29 mouse cellular contexts compared by ENCODE assay signal in genomic region chr2:30299966-30300365, GRCm38 (mm10). TPM values are rescaled to one million over a fixed set of nuclear protein-coding genes. Genes with fewer than 3 reads are reported as not detected.
DNase-seq lines count a peak whose midpoint lies in the region; ATAC-seq and TF ChIP-seq lines count a peak whose summit lies in the region.
"Had no signal": no experiment of that assay in that cellular context is flagged by ENCODE, and none has a peak within 500 bp of the region (broad histone marks: within the 10 kb centered on the region; RNA-seq: fewer than 3 reads in every experiment).

No protein-coding gene starts in this region.

- WGBS in kidney, adult 2 months, result 74% methylated on average over 5 of the region's 5 CpGs

- peak; percentile 47 to 49 for DNase-seq in adrenal gland, postnatal 36 days
- DNase-seq in adrenal gland, adult 2 months, result no peak
- DNase-seq in kidney, adult 2 months, result peak; percentile 32
- no peak for DNase-seq in kidney, adult 18-20 months
- DNase-seq in ovary, adult 18-20 months (ENCODE audit: low spot score), result no peak
- DNase-seq: cerebellum, adult 11 months; cerebellum, adult 2 months; cerebellum, adult 9-11 months; forebrain, postnatal 0 days; gastrocnemius, adult 2 months; gastrocnemius, postnatal 14 days; heart, adult 11 months had no signal

- H3K36me3 ChIP-seq in kidney, adult 2 months (ENCODE audit: control insufficient read depth, insufficient read depth, low read length), result peaks cover 1% of the 10 kb centered on the region; the same call in 1 of the 2 replicates

- no peak for TF ChIP-seq POLR2A in kidney, adult 2 months (IDR thresholded peaks at IDR 0.05; ENCODE audit: low read depth, low read length)

- ATAC-seq in erythroblast, adult 5-6 weeks (replicated peaks; ENCODE audit: low FRiP score, poor library complexity, severe bottlenecking), result 0 out of 2 replicates have a peak, but pooled peaks have one; percentile 44
- ATAC-seq: CD4-positive, CD25-positive, alpha-beta regulatory T cell, adult 4 months; forebrain, embryonic 14.5 days; forebrain, postnatal 0 days had no signal

- no peaks in the 10 kb centered on the region for H3K4me1 ChIP-seq in kidney, adult 2 months (ENCODE audit: control insufficient read depth, insufficient read depth, low read length)
- H3K4me1 ChIP-seq: hindbrain, embryonic 12.5 days; hindbrain, embryonic 15.5 days had no signal

- no peak for TF ChIP-seq CTCF in kidney, adult 2 months (conservative IDR thresholded peaks at IDR 0.05; ENCODE audit: insufficient read depth, insufficient read length, low read depth, low read length)

- no peak overlapping the region for H3K4me3 ChIP-seq in kidney, adult 2 months (ENCODE audit: insufficient read depth, low read depth, low read length)
- H3K4me3 ChIP-seq: gastrocnemius, adult 2 months; hindbrain, embryonic 12.5 days; hindbrain, embryonic 15.5 days had no signal

- H3K27me3 ChIP-seq in kidney, adult 2 months (replicated peaks; ENCODE audit: control insufficient read depth, insufficient read depth, low read length), result no peaks in the 10 kb centered on the region
- H3K27me3 ChIP-seq: hindbrain, embryonic 12.5 days; hindbrain, embryonic 15.5 days had no signal

- H3K27ac ChIP-seq in kidney, adult 2 months (ENCODE audit: insufficient read depth, low read depth, low read length), result no peak overlapping the region
- H3K27ac ChIP-seq: gastrocnemius, adult 2 months; hindbrain, embryonic 12.5 days; hindbrain, embryonic 15.5 days had no signal

RNA-seq across cellular contexts. Expression of gene Nup188, which starts 13.8 kb away (rescaled TPM):
- 10 to 100 TPM; 33.9 to 35.9 TPM for total RNA-seq in adrenal gland, postnatal 36 days (2021)
- 10 to 100 TPM; 24.9 to 31.1 TPM for total RNA-seq in adrenal gland, adult 2 months (2021)
- 54.4 and 66.6 TPM in 2 replicates for polyA plus RNA-seq in adrenal gland, adult 2 months (2012; rRNA removed)
- 17.5 and 18.7 TPM in 2 replicates for polyA plus RNA-seq in kidney, adult 2 months (2012; rRNA removed)
- 14.8 and 22.5 TPM in 2 replicates for total RNA-seq in erythroblast, adult 5-6 weeks (2015; ENCODE audit: low replicate concordance)
- total RNA-seq in erythroblast, adult 5-6 weeks (2017; ENCODE audit: low replicate concordance), result 5.1 and 7.0 TPM in 2 replicates

RNA-seq across cellular contexts. Expression of gene Dolk, which starts 13.8 kb away (rescaled TPM):
- total RNA-seq in adrenal gland, postnatal 36 days (2021), result 10 to 100 TPM; 42.8 to 51.3 TPM
- total RNA-seq in adrenal gland, adult 2 months (2021), result 10 to 100 TPM; 39.5 to 61.5 TPM
- polyA plus RNA-seq in adrenal gland, adult 2 months (2012; rRNA removed), result 39.0 and 42.2 TPM in 2 replicates
- 29.6 and 32.4 TPM in 2 replicates for polyA plus RNA-seq in kidney, adult 2 months (2012; rRNA removed)
- 1.2 and 1.7 TPM in 2 replicates for total RNA-seq in erythroblast, adult 5-6 weeks (2015; ENCODE audit: low replicate concordance)
- 2.8 and 3.0 TPM in 2 replicates for total RNA-seq in erythroblast, adult 5-6 weeks (2017; ENCODE audit: low replicate concordance)

RNA-seq across cellular contexts. Expression of gene Gm28038, which starts 19.1 kb away (rescaled TPM):
- total RNA-seq in adrenal gland, postnatal 36 days (2021), result not detected
- total RNA-seq in adrenal gland, adult 2 months (2021), result not detected
- not detected in 2 replicates for polyA plus RNA-seq in adrenal gland, adult 2 months (2012; rRNA removed)
- not detected in 2 replicates for polyA plus RNA-seq in kidney, adult 2 months (2012; rRNA removed)
- not detected in 2 replicates for total RNA-seq in erythroblast, adult 5-6 weeks (2015; ENCODE audit: low replicate concordance)
- total RNA-seq in erythroblast, adult 5-6 weeks (2017; ENCODE audit: low replicate concordance), result not detected in 2 replicates
- total RNA-seq: adrenal gland, postnatal 4 days; common myeloid progenitor, adult 5-6 weeks; gastrocnemius, postnatal 4 days; hematopoietic stem cell, adult 5-6 weeks; MEL had no signal
- polyA plus RNA-seq: cerebellum, adult 2 months; embryonic facial prominence, embryonic 14.5 days; forebrain, embryonic 11.5 days; forebrain, embryonic 14.5 days; forebrain, postnatal 0 days; frontal cortex, adult 2 months; heart, embryonic 11.5 days; heart, embryonic 14.5 days; heart, postnatal 0 days; hindbrain, embryonic 12.5 days; hindbrain, embryonic 15.5 days; intestine, embryonic 14.5 days had no signal

RNA-seq across cellular contexts. Expression of gene Phyhd1, which starts 34.0 kb away (rescaled TPM):
- total RNA-seq in adrenal gland, postnatal 36 days (2021), result 10 to 100 TPM; 15.3 to 19.5 TPM
- 10 to 100 TPM; 17.5 to 18.0 TPM for total RNA-seq in adrenal gland, adult 2 months (2021)
- polyA plus RNA-seq in adrenal gland, adult 2 months (2012; rRNA removed), result 8.5 and 18.3 TPM in 2 replicates
- 117 and 130 TPM in 2 replicates for polyA plus RNA-seq in kidney, adult 2 months (2012; rRNA removed)
- 2.7 TPM in 1 of 2 replicates, not detected in the other for total RNA-seq in erythroblast, adult 5-6 weeks (2015; ENCODE audit: low replicate concordance)
- total RNA-seq in erythroblast, adult 5-6 weeks (2017; ENCODE audit: low replicate concordance), result 1.3 and 5.6 TPM in 2 replicates

RNA-seq across cellular contexts. Expression of gene Sh3glb2, which starts 59.2 kb away (rescaled TPM):
- total RNA-seq in adrenal gland, postnatal 36 days (2021), result 10 to 100 TPM; 68.2 to 69.5 TPM
- total RNA-seq in adrenal gland, adult 2 months (2021), result 10 to 100 TPM; 74.8 to 80.1 TPM
- 270 and 325 TPM in 2 replicates for polyA plus RNA-seq in adrenal gland, adult 2 months (2012; rRNA removed)
- 84.6 and 132 TPM in 2 replicates for polyA plus RNA-seq in kidney, adult 2 months (2012; rRNA removed)
- total RNA-seq in erythroblast, adult 5-6 weeks (2015; ENCODE audit: low replicate concordance), result 5.2 and 7.3 TPM in 2 replicates
- 7.4 and 9.3 TPM in 2 replicates for total RNA-seq in erythroblast, adult 5-6 weeks (2017; ENCODE audit: low replicate concordance)

Comparison
In these comparisons a context has a peak if more than half of its experiments do, and no peak if none do; other contexts are left out.
1. DNase-seq: peak in adrenal gland, postnatal 36 days (2 of 2) and kidney, adult 2 months (single experiment); none in adrenal gland, adult 2 months (single experiment), kidney, adult 18-20 months (single experiment) and ovary, adult 18-20 months (single experiment).
2. RNA of gene Dolk, which starts 13.8 kb away (total RNA-seq): 39.5 to 61.5 TPM in adrenal gland, adult 2 months and 42.8 to 51.3 TPM in adrenal gland, postnatal 36 days; 1.2 to 3.0 TPM in erythroblast, adult 5-6 weeks; every median in the first group is over 10 times any median in the second.